Mouse (Mus musculus): ENCODE results near the gene Col23a1. TPM values are rescaled to one million over a fixed set of nuclear protein-coding genes. Genes with fewer than 3 reads are reported as not detected.

Gene Col23a1
- total RNA-seq, 1 experiment from 2014 or later = not detected

DNA sequence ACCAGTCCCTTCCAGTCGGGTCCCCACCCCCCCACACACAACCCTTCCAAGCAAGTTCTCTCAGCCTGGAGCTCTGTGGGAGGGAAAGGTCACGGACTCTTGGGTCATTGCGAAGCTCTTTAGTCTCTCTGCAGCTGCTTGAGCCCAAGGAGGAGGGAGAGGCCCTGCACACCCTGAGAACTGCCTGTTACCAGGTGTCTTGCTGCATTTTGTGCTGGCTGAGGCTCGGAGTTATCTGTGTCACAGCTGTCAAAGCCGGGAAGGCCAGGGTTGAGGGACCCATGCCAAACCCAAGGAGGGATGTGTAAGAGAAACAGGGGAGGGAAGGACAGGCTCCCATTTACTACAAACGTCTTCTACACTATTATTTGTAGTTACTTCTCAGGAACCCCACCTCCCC lies 218.3 kb downstream of the Col23a1 start:
- ATAC-seq (replicated peaks; ENCODE audit: insufficient number of reproducible peaks, low FRiP score, low TSS enrichment, poor library complexity, severe bottlenecking) = no peak

DNA sequence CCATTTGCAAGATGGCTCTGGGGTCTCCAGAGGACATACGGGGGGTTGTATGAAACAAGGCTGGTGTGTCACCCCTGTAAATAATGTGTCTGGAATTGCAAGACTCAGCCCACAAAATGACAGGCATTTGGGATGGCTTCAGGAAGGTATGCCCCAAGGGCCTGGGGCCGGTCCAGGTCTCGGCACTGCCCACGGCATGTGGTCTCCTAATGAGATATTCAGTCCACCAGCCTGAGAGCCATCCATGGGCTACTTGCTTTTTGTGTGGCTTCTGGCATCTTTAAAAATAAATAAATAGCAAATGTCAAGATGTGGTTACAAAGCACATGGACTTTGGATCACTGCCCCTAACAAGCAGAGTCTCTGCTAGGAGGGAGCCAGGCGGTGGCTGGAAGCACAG lies 219.5 kb downstream of the Col23a1 start:
- no peak for ATAC-seq (replicated peaks; ENCODE audit: insufficient number of reproducible peaks, low FRiP score, low TSS enrichment, poor library complexity, severe bottlenecking)

DNA sequence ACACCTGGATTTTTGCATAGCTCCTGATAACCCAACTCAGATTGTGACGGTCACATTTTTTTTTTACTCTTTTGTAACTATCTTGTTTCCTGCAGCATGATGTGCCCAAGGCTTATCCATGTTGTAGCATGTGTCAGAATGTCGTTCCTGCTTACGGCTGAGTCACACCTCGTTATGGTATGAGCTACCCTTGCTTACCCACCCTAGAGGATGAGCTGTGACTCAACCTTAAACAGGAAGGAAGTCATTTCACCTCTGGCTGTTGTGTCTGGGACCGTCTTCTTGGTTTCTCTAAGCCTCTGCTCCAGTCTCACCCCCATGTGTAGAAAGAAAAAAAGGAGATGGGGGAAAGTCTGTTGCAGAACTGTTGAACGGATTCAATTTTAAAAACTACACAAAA lies 223.3 kb downstream of the Col23a1 start:
- ATAC-seq (replicated peaks; ENCODE audit: insufficient number of reproducible peaks, low FRiP score, low TSS enrichment, poor library complexity, severe bottlenecking) = no peak

DNA sequence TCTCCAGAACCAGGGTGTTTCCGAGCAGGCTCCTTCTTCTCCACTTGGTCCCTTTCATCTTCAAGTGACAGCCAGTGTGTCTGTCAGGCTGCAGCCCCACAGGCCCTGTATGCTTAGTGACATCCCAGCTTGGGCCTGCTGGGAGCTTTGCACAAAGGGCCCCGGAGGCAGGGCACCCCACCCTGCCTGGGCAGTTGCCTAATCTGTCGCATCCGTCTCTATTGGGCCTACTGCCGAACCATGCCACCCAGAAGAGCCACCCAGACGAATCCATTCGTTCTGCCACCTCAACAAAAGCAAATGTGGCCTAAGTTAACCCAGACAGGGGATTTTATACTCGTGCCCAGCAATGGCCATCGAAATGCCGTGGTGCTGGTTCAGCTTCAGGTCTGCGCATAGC lies 225.6 kb downstream of the Col23a1 start:
- no peak for ATAC-seq (replicated peaks; ENCODE audit: insufficient number of reproducible peaks, low FRiP score, low TSS enrichment, poor library complexity, severe bottlenecking)

DNA sequence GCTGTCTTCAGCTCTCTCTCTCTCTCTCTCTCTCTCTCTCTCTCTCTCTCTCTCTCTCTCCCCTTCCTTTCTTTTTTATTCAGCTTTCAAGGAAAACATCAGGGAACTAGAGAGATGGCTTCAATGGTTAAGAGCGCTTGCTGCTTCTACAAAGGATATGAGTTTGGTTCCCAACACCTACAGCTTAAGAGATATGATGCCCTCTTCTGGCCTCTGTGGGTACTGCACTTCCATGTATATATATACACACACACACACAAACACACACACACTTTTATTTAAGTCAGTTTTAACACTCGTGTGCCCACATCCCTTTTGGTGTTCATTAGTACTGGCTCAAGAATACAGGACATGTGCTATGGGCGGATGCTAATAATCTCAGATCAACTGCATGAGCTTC lies 228.4 kb downstream of the Col23a1 start:
- ATAC-seq (replicated peaks; ENCODE audit: insufficient number of reproducible peaks, low FRiP score, low TSS enrichment, poor library complexity, severe bottlenecking) = no peak

DNA sequence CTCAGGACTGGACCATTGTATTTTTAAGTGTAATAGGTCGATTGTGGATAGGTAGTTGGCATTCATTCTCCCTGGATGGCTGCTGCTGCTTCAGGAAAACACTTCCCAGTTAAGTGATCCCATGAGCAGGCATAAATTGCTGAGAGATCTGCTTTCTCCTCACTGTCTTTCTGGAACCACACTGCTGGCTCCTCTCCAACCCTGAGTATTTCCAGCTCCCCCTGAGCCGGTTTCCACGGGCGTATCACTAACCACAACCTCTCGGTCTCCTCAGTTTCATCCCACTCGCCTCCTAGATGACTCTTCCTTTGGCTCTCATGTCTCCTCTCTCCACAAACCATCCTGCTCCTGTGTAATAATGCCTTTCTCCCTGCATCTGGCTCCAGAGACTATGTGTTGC lies 228.9 kb downstream of the Col23a1 start:
- no peak for ATAC-seq (replicated peaks; ENCODE audit: insufficient number of reproducible peaks, low FRiP score, low TSS enrichment, poor library complexity, severe bottlenecking)

DNA sequence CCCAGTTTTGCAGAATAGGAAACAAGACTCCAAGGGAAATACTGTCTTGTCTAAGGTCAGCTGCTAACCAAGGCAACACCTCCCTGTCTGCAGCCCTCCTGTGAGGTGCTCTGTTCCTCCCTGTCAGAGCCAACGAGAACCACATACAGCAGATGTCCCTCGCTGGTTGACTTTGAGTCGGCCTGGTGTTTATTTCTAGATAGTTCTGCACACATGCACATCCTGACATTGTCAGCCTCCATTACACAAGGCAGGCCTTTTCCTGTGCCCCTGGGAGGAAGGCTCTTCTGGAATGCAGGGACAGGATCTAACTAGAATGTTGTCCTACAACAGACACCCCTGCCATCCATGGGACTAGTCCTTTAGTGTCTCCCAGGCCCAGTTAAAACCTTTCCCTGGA lies 231.7 kb downstream of the Col23a1 start:
- ATAC-seq (replicated peaks; ENCODE audit: insufficient number of reproducible peaks, low FRiP score, low TSS enrichment, poor library complexity, severe bottlenecking) = no peak

DNA sequence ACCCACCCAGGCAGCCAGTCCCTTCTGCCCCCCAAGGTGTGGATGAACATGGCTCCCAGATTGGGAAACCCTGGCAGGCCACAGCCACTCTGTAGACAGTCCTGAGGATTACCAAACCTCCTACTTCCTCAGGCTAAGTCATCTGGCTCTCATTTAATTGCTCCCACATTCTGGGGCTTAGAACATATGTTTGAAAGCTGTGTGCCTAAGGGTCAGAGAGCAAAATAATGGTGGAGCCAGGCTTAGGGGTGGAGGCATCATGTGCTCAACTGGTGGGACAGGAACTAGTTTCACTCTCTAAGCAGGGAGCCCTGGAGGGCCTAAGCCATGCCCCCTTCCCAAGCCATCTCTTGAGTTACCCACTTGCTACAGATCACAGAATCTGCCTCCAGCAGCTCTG lies 233.5 kb downstream of the Col23a1 start:
- no peak for ATAC-seq (replicated peaks; ENCODE audit: insufficient number of reproducible peaks, low FRiP score, low TSS enrichment, poor library complexity, severe bottlenecking)

DNA sequence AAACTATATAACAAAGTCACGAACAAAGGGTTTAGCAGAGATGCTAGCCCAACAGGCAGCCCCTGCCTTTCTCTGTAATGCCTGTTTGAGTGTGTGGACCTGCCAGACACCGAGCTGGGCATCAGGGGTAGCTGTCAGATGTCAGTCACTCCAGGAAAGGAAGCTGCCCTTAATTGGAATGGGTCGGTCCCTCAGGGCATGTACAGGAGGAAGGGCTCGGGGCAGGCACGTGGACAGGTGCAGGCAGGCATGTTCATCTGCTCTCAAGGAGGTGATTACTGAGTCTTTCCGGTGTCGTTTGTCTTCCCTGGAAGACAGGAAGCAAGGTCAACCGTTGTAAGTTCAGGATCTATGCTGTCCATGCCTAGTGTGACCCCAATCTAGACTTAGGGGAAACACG lies 233.9 kb downstream of the Col23a1 start:
- ATAC-seq (replicated peaks; ENCODE audit: insufficient number of reproducible peaks, low FRiP score, low TSS enrichment, poor library complexity, severe bottlenecking) = no peak

DNA sequence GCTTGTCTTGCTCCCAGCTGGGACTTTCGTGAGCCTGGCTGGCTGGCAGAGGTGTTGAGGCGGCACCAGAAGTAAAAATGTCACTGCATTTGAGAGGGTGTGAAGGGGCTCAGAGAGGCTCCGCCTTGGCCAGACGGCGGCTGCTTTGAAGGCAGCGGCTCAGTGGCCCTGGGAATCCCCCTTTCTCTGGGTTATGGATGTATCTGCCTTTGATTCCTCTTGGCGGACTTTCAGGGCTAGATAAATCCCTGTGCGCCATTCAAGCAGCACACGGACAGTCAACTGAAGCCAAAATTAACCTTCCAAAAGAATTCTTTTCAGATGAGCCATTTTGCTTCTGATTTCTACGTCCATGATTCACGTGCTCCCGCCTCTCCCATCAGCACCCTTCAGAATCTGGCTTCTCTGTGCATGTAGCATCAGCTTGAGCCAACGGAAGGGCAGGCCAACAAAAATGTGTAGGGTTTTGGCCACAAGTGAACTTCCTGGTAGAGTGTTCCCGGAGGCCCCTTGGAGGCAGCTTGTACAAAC lies 237.0 kb downstream of the Col23a1 start:
- no peak for ATAC-seq (replicated peaks; ENCODE audit: insufficient number of reproducible peaks, low FRiP score, low TSS enrichment, poor library complexity, severe bottlenecking)

DNA sequence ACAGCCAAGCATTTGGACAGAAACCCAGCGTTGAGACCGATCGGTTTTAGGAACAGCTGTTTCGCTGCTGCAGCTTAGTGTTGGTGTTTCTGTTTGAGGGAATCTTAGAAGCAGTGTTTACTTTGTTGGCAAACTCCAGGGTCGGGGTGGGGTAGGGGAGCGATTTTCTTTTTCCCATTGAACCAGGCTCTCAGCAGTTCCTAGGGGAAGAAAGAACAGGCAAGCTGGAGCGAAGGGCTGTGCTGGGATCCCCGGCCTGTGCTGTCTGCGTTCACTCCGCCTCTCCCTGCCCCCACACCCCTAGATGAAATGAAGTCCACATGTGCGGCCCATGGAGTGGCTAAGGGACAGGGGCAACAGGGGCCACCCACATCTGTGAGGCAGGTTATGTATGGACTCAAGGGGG lies 243.4 kb downstream of the Col23a1 start:
- no peak for ATAC-seq (replicated peaks; ENCODE audit: insufficient number of reproducible peaks, low FRiP score, low TSS enrichment, poor library complexity, severe bottlenecking)

DNA sequence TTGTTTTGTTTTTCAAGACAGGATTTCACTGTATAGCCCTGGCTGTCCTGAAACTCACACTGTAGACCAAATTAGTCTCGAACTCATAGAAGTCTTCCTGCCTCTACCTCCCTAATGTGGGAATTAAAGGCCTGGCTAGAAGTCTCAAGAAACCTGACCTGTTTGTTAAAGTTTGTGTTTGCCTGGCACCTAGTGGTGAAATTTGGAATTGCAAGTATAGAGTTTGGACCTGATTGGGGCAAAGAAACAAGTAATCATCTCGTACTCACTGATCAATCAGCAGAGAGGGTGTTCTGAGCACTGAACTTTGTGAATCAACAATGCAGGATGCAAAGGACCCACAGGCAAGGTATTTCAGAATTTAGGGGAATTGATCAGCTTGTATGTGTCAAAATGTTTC lies 244.6 kb downstream of the Col23a1 start:
- no peak for ATAC-seq (replicated peaks; ENCODE audit: insufficient number of reproducible peaks, low FRiP score, low TSS enrichment, poor library complexity, severe bottlenecking)

DNA sequence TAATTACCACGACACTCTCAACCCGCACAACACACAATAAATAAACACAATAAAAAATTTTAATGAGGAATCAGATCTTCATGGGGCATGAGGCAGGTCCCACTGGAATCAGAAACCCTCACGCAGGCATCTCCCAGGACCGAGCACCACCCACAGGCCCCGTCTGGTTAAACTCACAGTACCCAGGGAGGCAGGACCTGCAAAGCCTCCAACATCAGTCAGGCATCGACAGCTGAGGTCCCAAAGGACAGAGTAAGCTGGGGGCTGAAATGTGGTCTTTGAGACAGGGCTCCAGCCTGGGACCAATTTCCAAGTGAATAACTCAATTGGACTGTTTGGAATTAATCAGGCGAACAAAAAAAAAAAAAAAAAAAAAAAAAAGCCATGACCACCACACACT lies 248.7 kb downstream of the Col23a1 start:
- no peak for ATAC-seq (replicated peaks; ENCODE audit: insufficient number of reproducible peaks, low FRiP score, low TSS enrichment, poor library complexity, severe bottlenecking)

DNA sequence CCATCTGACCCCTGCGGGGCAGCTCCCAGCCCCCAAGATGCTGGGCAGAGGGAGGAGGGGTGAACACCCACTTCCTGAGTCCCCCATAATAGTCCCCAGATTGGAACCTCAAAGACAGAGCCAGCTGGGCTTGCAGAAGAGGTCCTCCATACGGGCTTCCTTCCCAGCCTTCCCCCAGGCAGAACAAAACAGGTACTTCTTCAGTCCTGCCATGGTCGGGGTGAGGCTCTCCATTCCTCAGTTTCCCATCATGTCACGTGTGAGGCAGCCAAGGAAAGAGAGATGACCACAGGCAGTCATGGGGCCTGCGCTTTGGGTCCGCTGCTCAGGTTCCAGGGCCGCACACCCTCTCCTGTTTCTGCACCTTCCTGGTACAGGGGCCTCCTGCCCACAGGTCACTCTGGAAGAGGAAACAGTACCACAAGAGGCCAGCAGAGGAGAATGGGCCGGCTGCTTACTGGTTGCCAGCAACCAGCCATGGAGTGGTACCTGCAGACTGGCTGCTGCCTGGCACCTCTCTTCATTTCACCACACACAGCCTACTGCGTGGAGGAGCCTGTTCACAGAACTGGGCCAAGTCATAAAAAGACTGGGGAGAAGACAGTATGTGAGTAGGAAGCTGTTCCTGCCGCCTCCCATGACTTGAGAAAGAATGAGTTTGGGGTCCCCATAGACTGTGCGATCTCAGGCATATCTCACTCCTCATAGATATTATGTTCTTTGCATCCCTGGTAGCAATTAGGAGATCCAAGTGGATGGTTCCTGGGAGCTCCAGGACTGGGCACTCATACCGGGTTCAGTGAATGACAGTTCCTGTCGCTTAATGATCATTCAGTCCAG lies 249.4 kb downstream of the Col23a1 start:
- ATAC-seq (replicated peaks; ENCODE audit: insufficient number of reproducible peaks, low FRiP score, low TSS enrichment, poor library complexity, severe bottlenecking) = no peak

DNA sequence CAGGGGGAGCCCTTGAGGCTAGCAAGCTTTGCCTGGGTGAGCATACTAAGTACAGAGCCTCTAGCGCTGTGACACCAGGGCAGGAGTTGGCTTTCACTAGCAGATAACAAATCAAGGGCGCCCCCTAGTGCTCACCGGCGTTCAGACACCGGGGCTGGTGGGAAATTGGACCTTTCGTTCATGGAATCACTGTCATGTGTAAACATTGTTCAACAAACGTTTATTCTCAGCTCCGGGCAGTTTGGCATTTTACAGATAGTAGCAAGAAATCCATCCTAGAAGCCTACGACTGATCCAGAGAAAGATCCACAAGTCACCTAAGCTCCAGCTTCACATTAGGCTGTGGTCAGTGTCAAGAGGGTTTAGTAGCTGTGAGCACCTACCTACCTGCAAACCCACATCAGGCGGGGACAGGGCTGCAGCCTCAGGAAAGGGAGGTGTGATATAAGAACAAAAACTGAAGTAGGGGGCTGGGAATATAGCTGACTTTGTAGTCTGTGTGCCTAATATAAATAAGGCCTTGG lies 250.1 kb downstream of the Col23a1 start:
- peak; percentile 96 for ATAC-seq (replicated peaks; ENCODE audit: insufficient number of reproducible peaks, low FRiP score, low TSS enrichment, poor library complexity, severe bottlenecking)

DNA sequence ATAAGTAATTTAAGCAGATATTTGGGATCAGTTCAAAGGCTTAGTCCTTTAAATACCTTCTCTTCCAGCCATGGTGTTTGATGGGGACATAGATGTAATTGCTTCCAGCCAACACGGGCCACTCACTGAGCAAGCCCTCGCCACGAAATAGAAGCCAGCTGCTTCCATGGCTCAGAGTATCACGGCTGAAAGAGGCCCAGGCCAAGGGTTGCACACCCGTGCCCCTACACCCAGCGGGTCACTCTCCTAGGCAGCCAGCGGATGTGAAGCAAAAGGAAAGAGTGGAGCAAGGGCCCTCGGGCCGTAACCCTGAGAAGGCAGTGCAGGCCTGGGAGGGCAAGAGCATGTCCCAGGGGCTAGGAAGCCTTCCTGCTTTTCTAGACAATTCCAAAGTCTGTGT lies 252.7 kb downstream of the Col23a1 start:
- no peak for ATAC-seq (replicated peaks; ENCODE audit: insufficient number of reproducible peaks, low FRiP score, low TSS enrichment, poor library complexity, severe bottlenecking)

DNA sequence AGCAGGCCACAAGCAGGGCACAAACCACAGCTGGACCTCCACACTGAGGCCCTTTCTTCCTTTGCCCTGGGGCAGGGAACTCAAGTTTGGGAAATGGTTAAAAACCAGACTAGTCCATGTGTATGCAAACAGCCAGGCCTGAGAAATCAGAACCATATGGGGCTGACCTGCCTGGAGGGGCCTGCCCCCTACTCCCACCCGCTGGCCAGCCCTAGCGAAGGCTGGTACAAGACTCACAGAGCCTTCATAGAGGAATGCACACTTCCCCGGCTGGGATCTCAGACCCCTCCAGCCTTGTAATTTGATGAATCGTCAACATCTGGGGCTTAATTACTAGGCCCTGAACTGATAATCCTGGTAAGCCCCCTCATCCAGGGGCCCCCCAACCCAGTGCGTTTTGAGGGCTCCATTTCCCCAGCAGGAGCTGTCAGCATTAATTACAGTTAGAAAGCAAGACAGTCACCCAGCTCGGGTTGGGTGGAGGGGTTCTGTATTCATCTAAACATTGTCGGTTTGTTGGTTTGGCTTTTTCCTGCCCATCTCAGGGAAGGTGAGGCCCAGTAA lies 253.8 kb downstream of the Col23a1 start:
- no peak for ATAC-seq (replicated peaks; ENCODE audit: insufficient number of reproducible peaks, low FRiP score, low TSS enrichment, poor library complexity, severe bottlenecking)

DNA sequence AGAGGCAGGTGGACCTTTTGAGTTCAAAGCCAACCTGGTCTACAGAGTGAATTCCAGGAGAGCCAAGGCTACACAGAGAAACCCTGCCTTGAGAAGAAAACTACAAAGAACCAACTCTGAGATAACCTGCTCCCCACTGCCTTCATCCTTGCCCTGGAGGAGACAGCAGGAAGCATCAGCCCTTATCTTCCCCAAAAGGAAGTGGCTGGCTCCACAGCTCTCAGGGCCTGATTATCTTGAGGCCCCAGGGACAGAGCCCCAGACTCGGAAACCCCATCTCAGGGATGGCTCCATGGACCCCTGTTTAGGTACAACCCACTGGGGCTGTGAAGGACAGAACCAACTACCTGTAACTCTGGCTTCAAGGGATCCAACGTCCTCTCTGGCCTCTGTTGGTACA lies 254.7 kb downstream of the Col23a1 start:
- ATAC-seq (replicated peaks; ENCODE audit: insufficient number of reproducible peaks, low FRiP score, low TSS enrichment, poor library complexity, severe bottlenecking) = no peak

DNA sequence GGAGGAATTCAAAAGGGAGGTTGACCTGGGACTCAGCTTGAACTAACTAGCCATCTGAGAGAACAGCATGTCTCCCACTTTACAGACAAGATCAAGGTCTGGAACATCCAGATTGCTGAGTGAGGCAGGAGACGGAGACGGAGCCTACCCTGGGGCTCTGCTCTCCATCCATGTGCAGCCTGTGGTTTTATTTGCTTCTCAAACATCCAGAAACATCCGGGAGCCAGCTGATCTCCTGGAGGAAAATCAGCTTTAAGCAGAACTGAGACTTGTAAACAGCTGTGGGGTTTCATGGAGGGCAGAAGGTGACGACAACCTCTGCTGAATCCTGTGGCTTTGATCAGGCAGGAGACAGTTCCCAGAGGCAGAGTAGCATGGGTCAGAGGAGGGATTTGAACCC lies 256.1 kb downstream of the Col23a1 start:
- no peak for ATAC-seq (replicated peaks; ENCODE audit: insufficient number of reproducible peaks, low FRiP score, low TSS enrichment, poor library complexity, severe bottlenecking)

DNA sequence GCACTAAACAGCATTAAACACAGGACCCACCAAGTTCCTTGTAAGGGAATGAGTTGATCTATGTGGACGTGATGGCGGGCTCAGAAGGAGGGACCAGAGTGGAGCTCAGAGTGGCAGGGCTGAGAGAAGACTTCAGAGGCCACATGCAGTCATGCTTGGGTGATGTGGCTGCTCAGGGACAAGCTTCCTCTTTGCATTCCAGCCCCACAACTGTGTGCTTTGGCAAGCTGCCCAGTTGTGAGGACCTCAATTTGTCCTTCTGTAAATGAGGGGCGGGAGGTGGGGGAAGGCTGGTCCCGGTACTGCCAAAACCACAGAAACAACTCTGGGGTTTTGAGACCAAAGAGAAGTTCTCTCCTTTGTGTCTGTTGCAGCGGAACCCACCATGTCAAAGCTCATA lies 261.5 kb downstream of the Col23a1 start:
- no peak for ATAC-seq (replicated peaks; ENCODE audit: insufficient number of reproducible peaks, low FRiP score, low TSS enrichment, poor library complexity, severe bottlenecking)

All from monocyte, adult 5-6 weeks (primary cell).